Mouse (Mus musculus): ENCODE data around the gene Galnt15. TPM values are rescaled to one million over a fixed set of nuclear protein-coding genes. Genes with fewer than 3 reads are reported as not detected.

Galnt15 gene
- polyA plus RNA-seq, 1 experiment from 2014 or later, result 0.51 TPM

DNA sequence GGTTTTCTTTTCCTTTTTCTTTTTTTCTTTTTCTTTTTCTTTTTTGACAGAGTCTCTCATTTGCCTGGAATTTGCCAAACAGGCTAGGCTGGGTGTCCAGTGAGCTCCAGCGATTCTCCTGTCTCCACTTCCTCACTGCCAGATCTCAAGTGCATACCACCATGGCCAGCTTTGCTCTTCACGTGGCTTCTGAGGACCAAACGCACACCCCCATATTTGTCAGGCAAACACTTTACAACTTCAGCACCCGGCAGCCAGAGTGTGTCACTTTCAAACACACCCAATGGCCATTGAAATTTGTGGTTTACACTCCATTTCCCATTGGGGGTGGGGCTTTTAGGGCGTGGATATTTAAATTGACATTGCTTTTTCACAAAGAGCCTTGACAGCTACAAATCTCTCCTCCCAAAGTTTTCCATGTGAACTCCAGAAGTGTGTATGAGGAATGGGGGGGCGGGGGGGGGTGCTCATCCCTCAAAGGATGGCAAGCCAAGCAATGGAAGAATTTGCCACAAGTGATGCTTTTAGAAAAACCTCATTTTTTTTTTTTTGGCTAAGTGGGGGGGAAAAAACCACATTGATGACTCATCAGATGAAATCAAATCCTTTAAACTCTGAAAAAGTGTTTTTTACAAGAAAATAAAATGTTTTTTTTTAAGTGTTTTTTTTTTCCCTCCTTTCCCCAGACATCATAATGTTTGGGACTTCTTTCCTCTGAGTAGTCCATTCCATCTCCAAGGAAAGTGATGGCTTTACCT, 17.1 kb upstream of the Galnt15 start:
- Histone ChIP-seq H3K4me2 (ENCODE audit: low read depth, low read length) (no peak overlapping the region), H3K4me3 (ENCODE audit: low read length) (no peak overlapping the region), H3K27me3 (ENCODE audit: control insufficient read depth, insufficient read depth, low read length) (no peaks in the 10 kb centered on the region), H3K4me1 (ENCODE audit: control insufficient read depth, insufficient read depth, low read length) (no peaks in the 10 kb centered on the region), H3K9ac (ENCODE audit: low read length) (no peak overlapping the region), H3K36me3 (ENCODE audit: control insufficient read depth, insufficient read depth) (no peaks in the 10 kb centered on the region), H3K9me3 (replicated peaks; ENCODE audit: control insufficient read depth, low read length) (no peaks in the 10 kb centered on the region), H3K27ac (ENCODE audit: low read length) (no peak overlapping the region)
- 63% methylated on average over 6 of the region's 6 CpGs for WGBS
- ATAC-seq (replicated peaks; ENCODE audit: extremely low read depth, insufficient read depth, low FRiP score), result no peak

DNA sequence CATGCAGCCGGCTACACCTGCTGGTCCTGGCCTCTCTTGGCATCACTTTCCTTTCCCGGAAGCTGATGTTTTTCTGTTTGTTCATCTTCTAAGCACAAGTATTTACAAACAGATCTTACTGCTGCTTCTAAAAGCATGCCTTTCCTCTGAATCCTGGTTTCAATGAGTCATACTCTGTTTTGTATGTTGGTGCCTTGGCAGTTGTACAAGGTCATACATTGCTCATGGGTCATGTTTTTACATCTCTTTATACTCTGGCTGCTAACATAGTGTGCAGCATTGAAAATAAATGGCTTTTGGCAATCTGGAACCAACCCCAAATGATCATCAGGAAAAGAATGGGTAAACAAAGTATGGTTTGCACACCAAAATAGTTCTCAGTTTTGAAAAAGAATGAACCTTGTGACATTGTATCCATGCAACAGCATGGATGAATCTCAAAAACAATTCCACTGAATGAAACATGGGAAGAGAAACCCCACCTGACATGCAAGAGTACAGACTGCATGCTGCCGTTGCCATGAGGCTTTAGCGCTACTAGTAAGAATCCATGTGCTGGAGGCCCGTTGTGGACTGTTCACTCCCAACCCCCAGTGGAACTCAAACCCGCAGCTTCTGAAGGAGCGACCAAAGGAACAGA, 13.5 kb upstream of the Galnt15 start:
- Histone ChIP-seq H3K27ac (ENCODE audit: low read length) (no peak overlapping the region), H3K27me3 (ENCODE audit: control insufficient read depth, insufficient read depth, low read length) (no peaks in the 10 kb centered on the region), H3K9me3 (replicated peaks; ENCODE audit: control insufficient read depth, low read length) (no peaks in the 10 kb centered on the region), H3K4me1 (ENCODE audit: control insufficient read depth, insufficient read depth, low read length) (no peaks in the 10 kb centered on the region), H3K9ac (ENCODE audit: low read length) (no peak overlapping the region), H3K4me2 (ENCODE audit: low read depth, low read length) (no peak overlapping the region), H3K4me3 (ENCODE audit: low read length) (no peak overlapping the region), H3K36me3 (ENCODE audit: control insufficient read depth, insufficient read depth) (no peaks in the 10 kb centered on the region)
- no peak for ATAC-seq (replicated peaks; ENCODE audit: extremely low read depth, insufficient read depth, low FRiP score)
- 84% methylated on average over 7 of the region's 7 CpGs for WGBS

DNA sequence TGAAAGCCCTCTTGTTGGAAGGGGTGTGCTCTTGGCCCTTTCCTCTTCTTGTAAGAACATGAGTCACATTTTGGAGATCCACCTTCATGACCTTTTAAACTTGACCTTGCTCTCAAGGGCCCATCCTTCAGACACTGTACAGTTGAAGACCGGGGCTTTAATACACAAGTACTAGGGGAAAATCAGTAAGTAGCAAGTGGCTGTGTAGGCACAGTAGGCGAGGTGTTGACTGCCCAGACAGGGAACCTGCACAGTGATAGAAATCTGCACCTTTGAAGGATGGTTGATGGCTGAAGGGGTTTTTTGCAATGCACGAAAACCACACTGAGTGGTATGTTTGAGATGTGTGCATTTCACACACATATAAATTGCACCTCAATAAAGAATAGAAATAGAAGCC, 12.3 kb upstream of the Galnt15 start:
- no peaks in the 10 kb centered on the region for H3K4me1 ChIP-seq (ENCODE audit: control insufficient read depth, insufficient read depth, low read length)
- no peak for ATAC-seq (replicated peaks; ENCODE audit: extremely low read depth, insufficient read depth, low FRiP score)
- 77% methylated on average over 3 of the region's 3 CpGs for WGBS
- no peaks in the 10 kb centered on the region for H3K36me3 ChIP-seq (ENCODE audit: control insufficient read depth, insufficient read depth)
- no peak overlapping the region for H3K4me2 ChIP-seq (ENCODE audit: low read depth, low read length)
- no peak overlapping the region for H3K27ac ChIP-seq (ENCODE audit: low read length)
- H3K27me3 ChIP-seq (ENCODE audit: control insufficient read depth, insufficient read depth, low read length), result no peaks in the 10 kb centered on the region
- no peak overlapping the region for H3K9ac ChIP-seq (ENCODE audit: low read length)
- H3K4me3 ChIP-seq (ENCODE audit: low read length), result no peak overlapping the region
- H3K9me3 ChIP-seq (replicated peaks; ENCODE audit: control insufficient read depth, low read length), result no peaks in the 10 kb centered on the region

DNA sequence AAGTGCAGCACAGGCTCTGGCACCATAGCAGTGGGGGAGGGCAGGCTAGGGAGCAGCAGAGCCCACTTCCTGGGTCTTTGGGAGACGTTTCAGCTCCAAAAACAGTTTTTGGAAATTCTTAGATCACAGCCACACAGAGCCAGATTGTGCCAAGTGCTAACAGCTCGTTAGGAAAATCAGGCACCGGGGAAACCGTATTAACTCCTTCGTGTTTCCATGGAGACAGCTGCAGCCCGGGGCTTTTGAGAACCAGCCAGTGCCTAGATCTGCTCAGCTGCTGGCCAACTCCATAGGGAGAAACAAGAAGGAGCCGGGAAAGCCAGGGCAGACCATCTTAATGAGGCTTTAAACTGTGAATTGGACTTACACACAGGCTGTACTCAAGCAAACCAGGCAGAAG, 11.9 kb upstream of the Galnt15 start:
- H3K36me3 ChIP-seq (ENCODE audit: control insufficient read depth, insufficient read depth), result no peaks in the 10 kb centered on the region
- no peak overlapping the region for H3K27ac ChIP-seq (ENCODE audit: low read length)
- no peak overlapping the region for H3K4me3 ChIP-seq (ENCODE audit: low read length)
- whole genome bisulfite sequencing, result 14% methylated on average over 7 of the region's 7 CpGs
- no peak overlapping the region for H3K4me2 ChIP-seq (ENCODE audit: low read depth, low read length)
- no peaks in the 10 kb centered on the region for H3K4me1 ChIP-seq (ENCODE audit: control insufficient read depth, insufficient read depth, low read length)
- no peak overlapping the region for H3K9ac ChIP-seq (ENCODE audit: low read length)
- no peaks in the 10 kb centered on the region for H3K27me3 ChIP-seq (ENCODE audit: control insufficient read depth, insufficient read depth, low read length)
- no peak for ATAC-seq (replicated peaks; ENCODE audit: extremely low read depth, insufficient read depth, low FRiP score)
- H3K9me3 ChIP-seq (replicated peaks; ENCODE audit: control insufficient read depth, low read length), result no peaks in the 10 kb centered on the region

DNA sequence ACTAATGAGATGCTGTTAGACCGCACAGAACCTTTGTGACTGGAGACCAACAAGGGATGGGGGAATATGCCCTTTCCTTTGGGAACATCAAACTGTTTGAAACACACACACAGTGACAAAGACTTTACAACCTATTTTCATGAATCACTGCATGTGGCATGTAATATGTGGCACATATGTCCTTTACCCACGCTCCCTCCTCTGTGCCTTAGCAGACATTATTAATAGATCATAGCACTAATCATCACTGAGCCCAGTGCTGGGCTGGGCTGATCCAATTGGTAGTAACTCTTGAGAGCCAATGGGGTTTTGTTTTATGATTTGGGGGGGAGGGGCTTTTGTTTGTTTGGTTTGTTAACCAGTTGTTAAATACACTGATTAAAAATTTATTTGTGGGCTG, 11.3 kb upstream of the Galnt15 start:
- ATAC-seq (replicated peaks; ENCODE audit: extremely low read depth, insufficient read depth, low FRiP score), result no peak
- H3K9ac ChIP-seq (ENCODE audit: low read length), result no peak overlapping the region
- H3K27ac ChIP-seq (ENCODE audit: low read length), result no peak overlapping the region
- H3K9me3 ChIP-seq (replicated peaks; ENCODE audit: control insufficient read depth, low read length), result no peaks in the 10 kb centered on the region
- H3K27me3 ChIP-seq (ENCODE audit: control insufficient read depth, insufficient read depth, low read length), result no peaks in the 10 kb centered on the region
- no peaks in the 10 kb centered on the region for H3K4me1 ChIP-seq (ENCODE audit: control insufficient read depth, insufficient read depth, low read length)
- 82% methylated on average over 2 of the region's 2 CpGs for WGBS
- H3K36me3 ChIP-seq (ENCODE audit: control insufficient read depth, insufficient read depth), result no peaks in the 10 kb centered on the region
- H3K4me2 ChIP-seq (ENCODE audit: low read depth, low read length), result no peak overlapping the region
- H3K4me3 ChIP-seq (ENCODE audit: low read length), result no peak overlapping the region

DNA sequence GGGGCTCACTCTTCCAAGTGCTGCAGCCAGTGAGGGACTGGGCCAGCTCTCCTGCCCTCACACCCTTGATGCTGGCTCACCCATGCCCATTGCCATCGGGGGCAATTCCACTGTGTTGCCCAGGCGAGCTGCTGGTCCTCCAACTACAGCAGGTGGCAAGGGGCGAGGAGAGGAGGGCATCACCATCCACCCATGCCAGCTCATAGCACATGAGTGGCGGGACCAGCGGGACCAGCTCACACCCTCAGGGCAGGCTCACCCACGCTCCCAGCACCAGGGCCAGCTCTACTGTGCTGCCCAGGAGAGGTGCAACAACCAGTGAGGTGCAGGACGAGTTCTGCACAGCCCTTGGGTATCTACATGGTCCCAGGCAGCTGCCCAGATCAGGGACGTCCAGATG, 9.7 kb upstream of the Galnt15 start:
- no peak overlapping the region for H3K9ac ChIP-seq (ENCODE audit: low read length)
- H3K4me1 ChIP-seq (ENCODE audit: control insufficient read depth, insufficient read depth, low read length), result no peaks in the 10 kb centered on the region
- no peak for ATAC-seq (replicated peaks; ENCODE audit: extremely low read depth, insufficient read depth, low FRiP score)
- H3K27ac ChIP-seq (ENCODE audit: low read length), result no peak overlapping the region
- no peaks in the 10 kb centered on the region for H3K36me3 ChIP-seq (ENCODE audit: control insufficient read depth, insufficient read depth)
- WGBS, result 81% methylated on average over 8 of the region's 8 CpGs
- no peak overlapping the region for H3K4me3 ChIP-seq (ENCODE audit: low read length)
- no peak overlapping the region for H3K4me2 ChIP-seq (ENCODE audit: low read depth, low read length)
- H3K27me3 ChIP-seq (ENCODE audit: control insufficient read depth, insufficient read depth, low read length), result no peaks in the 10 kb centered on the region
- no peaks in the 10 kb centered on the region for H3K9me3 ChIP-seq (replicated peaks; ENCODE audit: control insufficient read depth, low read length)

DNA sequence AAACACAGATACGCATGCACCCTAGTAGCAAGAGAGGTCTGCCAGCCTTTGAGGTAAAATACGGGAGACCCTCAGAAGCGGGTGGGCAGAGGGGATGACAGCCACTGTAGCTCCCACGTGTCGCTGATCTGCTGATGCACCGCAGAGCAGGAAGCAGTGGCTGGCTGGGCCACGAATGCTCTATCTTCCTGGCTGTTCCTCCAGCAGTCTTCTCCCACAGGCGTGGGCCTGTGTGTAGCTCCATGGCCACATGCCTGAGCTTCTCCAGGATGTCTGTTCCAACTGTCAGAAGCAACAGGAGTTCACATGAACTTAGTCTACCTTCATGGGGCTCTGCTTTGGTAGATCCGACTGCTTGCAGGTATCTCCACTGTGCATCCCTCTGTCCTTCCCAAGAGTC, 6.8 kb upstream of the Galnt15 start:
- H3K4me3 ChIP-seq (ENCODE audit: low read length), result no peak overlapping the region
- no peak overlapping the region for H3K4me2 ChIP-seq (ENCODE audit: low read depth, low read length)
- WGBS, result 50% methylated on average over 9 of the region's 9 CpGs
- H3K36me3 ChIP-seq (ENCODE audit: control insufficient read depth, insufficient read depth), result no peaks in the 10 kb centered on the region
- ATAC-seq (replicated peaks; ENCODE audit: extremely low read depth, insufficient read depth, low FRiP score), result no peak
- H3K4me1 ChIP-seq (ENCODE audit: control insufficient read depth, insufficient read depth, low read length), result no peaks in the 10 kb centered on the region
- H3K9me3 ChIP-seq (replicated peaks; ENCODE audit: control insufficient read depth, low read length), result no peaks in the 10 kb centered on the region
- H3K27me3 ChIP-seq (ENCODE audit: control insufficient read depth, insufficient read depth, low read length), result no peaks in the 10 kb centered on the region
- no peak overlapping the region for H3K9ac ChIP-seq (ENCODE audit: low read length)
- no peak overlapping the region for H3K27ac ChIP-seq (ENCODE audit: low read length)

DNA sequence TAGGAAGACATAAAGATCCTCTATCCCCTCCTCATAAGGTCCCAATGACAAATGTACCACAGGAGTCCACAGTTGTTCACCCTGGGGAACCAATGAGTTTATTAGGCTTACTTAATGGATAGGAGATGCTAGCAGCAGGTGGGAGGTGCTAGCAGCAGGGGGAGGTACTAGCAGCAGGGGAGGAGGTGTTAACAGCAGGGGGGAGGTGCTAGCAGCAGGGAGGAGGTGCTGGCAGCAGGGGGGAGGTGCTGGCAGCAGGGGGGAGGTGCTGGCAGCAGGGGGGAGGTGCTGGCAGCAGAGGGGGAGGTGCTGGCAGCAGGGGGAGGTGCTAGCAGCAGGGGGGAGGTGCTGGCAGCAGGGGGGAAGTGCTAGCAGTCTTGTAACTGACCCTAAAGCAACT, 6.3 kb upstream of the Galnt15 start:
- no peak for ATAC-seq (replicated peaks; ENCODE audit: extremely low read depth, insufficient read depth, low FRiP score)
- Histone ChIP-seq H3K4me2 (ENCODE audit: low read depth, low read length) (no peak overlapping the region), H3K4me1 (ENCODE audit: control insufficient read depth, insufficient read depth, low read length) (no peaks in the 10 kb centered on the region), H3K9ac (ENCODE audit: low read length) (no peak overlapping the region), H3K36me3 (ENCODE audit: control insufficient read depth, insufficient read depth) (no peaks in the 10 kb centered on the region), H3K9me3 (replicated peaks; ENCODE audit: control insufficient read depth, low read length) (no peaks in the 10 kb centered on the region), H3K27me3 (ENCODE audit: control insufficient read depth, insufficient read depth, low read length) (no peaks in the 10 kb centered on the region), H3K27ac (ENCODE audit: low read length) (no peak overlapping the region), H3K4me3 (ENCODE audit: low read length) (no peak overlapping the region)

DNA sequence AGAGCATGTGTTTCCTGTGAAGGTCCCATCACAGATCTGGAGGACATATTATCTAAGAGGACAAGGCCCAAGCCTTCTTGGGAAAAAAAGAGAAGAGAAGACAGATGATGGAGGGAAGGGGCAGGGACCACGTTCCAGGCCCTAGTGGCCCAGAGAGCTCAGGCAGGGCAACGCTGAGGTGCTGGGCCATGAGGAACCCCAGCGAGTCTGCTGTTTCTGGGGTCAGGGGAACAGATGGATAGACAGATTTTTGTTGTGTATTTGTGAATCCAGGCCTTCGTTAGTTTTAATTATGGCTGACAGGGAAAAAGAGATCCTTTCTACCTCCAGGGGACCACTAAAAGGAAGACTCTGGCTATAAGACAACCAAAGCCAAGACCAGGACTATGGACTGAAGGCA, 4.9 kb upstream of the Galnt15 start:
- H3K4me1 ChIP-seq (ENCODE audit: control insufficient read depth, insufficient read depth, low read length), result peaks cover 8% of the 10 kb centered on the region
- no peak overlapping the region for H3K4me3 ChIP-seq (ENCODE audit: low read length)
- no peak for ATAC-seq (replicated peaks; ENCODE audit: extremely low read depth, insufficient read depth, low FRiP score)
- no peaks in the 10 kb centered on the region for H3K27me3 ChIP-seq (ENCODE audit: control insufficient read depth, insufficient read depth, low read length)
- no peak overlapping the region for H3K4me2 ChIP-seq (ENCODE audit: low read depth, low read length)
- 85% methylated on average over 4 of the region's 4 CpGs for WGBS
- no peak overlapping the region for H3K27ac ChIP-seq (ENCODE audit: low read length)
- H3K36me3 ChIP-seq (ENCODE audit: control insufficient read depth, insufficient read depth), result no peaks in the 10 kb centered on the region
- no peak overlapping the region for H3K9ac ChIP-seq (ENCODE audit: low read length)
- H3K9me3 ChIP-seq (replicated peaks; ENCODE audit: control insufficient read depth, low read length), result no peaks in the 10 kb centered on the region
